Mouse (Mus musculus) ES-E14 (cell line): ENCODE measurements around the gene Cmtm3. TPM values are rescaled to one million over a fixed set of nuclear protein-coding genes. Genes with fewer than 3 reads are reported as not detected.

ENCODE experiments used
- DNase-seq: peaks from one replicate; pipeline ENCODE4 v3.0.0-alpha.2; 2013; ENCODE audit warnings: low read depth, low spot score
- H3K27ac ChIP-seq: 2 replicates; pipeline ENCODE4 v1.5.1; 2012; ENCODE audit warnings: low read depth, mild to moderate bottlenecking, low read length, moderate library complexity, mixed read lengths; ENCODE audit not compliant: poor library complexity, insufficient read depth, severe bottlenecking
- H3K36me3 ChIP-seq: 2 replicates; pipeline ENCODE4 v1.6.1; 2012; ENCODE audit warnings: mild to moderate bottlenecking, low read length, moderate library complexity, mixed read lengths; ENCODE audit not compliant: control insufficient read depth, poor library complexity, insufficient read depth, severe bottlenecking
- H3K4me1 ChIP-seq, 2 experiments: fragments of 150-350 bp in 1 of 2; sonication (generic) in 1 of 2; 2 replicates each; pipeline ENCODE4 v1.6.1; 2012; ENCODE audit warnings: low read length in 2 of 2, mild to moderate bottlenecking in 1 of 2, mixed read lengths in 1 of 2; ENCODE audit not compliant: control insufficient read depth in 2 of 2, insufficient read depth in 2 of 2, poor library complexity in 1 of 2
- H3K4me3 ChIP-seq, 2 experiments: fragments of 150-350 bp in 1 of 2; sonication (generic) in 1 of 2; 2 replicates each; pipeline ENCODE4 v1.5.1; 2012; ENCODE audit warnings: low read length in 2 of 2, low read depth in 1 of 2, mild to moderate bottlenecking in 1 of 2, mixed read lengths in 1 of 2; ENCODE audit not compliant: insufficient read depth in 1 of 2, poor library complexity in 1 of 2, severe bottlenecking in 1 of 2
- H3K9ac ChIP-seq: 2 replicates; pipeline ENCODE4 v1.6.1; 2012; ENCODE audit warnings: low read depth, mild to moderate bottlenecking, low read length, mixed read lengths; ENCODE audit not compliant: poor library complexity, insufficient read depth, severe bottlenecking
- H3K9me3 ChIP-seq: fragments of 150-350 bp; sonication (generic); 2 replicates; pipeline ENCODE4 v1.6.1; 2012; ENCODE audit warnings: low read depth, mild to moderate bottlenecking, low read length; ENCODE audit not compliant: control insufficient read depth, insufficient read depth
- CHD2 ChIP-seq: IDR thresholded peaks from 2 replicates; pipeline ENCODE4 v1.6.1; 2014; ENCODE audit warnings: mild to moderate bottlenecking, low read depth, low read length, inconsistent platforms
- HCFC1 ChIP-seq: IDR thresholded peaks from 2 replicates; pipeline ENCODE4 v1.6.1; 2012; ENCODE audit warnings: low read length, inconsistent platforms, borderline replicate concordance; ENCODE audit not compliant: insufficient read depth
- MAFK ChIP-seq: IDR thresholded peaks from 2 replicates; pipeline ENCODE4 v1.6.1; 2014; ENCODE audit warnings: mild to moderate bottlenecking, low read depth, low read length, inconsistent platforms; ENCODE audit not compliant: insufficient read depth
- ZC3H11A ChIP-seq: IDR thresholded peaks from 2 replicates; pipeline ENCODE4 v1.6.1; 2012; ENCODE audit warnings: low read depth, mild to moderate bottlenecking, inconsistent platforms, low read length, borderline replicate concordance
- ZNF384 ChIP-seq: IDR thresholded peaks from 2 replicates; pipeline ENCODE4 v1.6.1; 2012; ENCODE audit warnings: low read depth, low read length, inconsistent platforms
- in situ Hi-C, 2 experiments: fragments of 600-800 bp; cut with MboI; formaldehyde crosslinking; loops; one replicate each; pipeline ENCODE4 v1.15.1; 2025; ENCODE audit warnings: low sequenced_read_pairs in 2 of 2, inconsistent platforms in 1 of 2; ENCODE audit not compliant: unreplicated experiment in 2 of 2
- total RNA-seq: library from RNA; depleted of rRNA; stranded (reverse); fragments of 300-350 nt; gene quantifications from 2 replicates; pipeline ENCODE4 v1.2.3, GENCODE M21; 2012

The Cmtm3 gene
- total RNA-seq, 1 experiment, result 12.6 TPM

DNA sequence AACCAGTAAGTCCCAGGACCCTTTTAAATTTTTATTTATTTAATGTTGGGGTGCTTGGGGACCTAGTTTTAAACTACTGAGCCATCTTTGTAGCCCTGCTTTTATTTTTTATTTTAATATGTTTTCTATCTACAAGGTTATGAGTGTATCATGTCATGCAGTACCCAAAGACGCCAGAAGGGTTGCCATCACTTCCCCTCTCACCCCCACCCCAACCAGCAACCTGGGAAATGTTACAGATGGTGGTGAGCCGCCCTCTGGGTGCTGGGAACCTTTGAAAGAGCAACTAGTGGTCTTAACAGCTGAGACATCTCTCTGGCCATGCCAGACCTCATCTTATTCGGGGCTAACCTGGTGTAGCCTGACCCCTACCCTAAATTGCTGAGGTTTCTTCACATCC, 1.3 kb upstream of the Cmtm3 start:
- H3K9me3 ChIP-seq, result no peaks in the 10 kb centered on the region
- in situ Hi-C loops, result no loop called here
- no peak for DNase-seq
- peaks cover 0 to 13% of the 10 kb centered on the region in 2 experiments; a peak in 2 of 4 replicates for H3K4me1 ChIP-seq
- H3K27ac ChIP-seq, result no peak overlapping the region
- no peaks in the 10 kb centered on the region for H3K36me3 ChIP-seq
- no peak overlapping the region for H3K4me3 ChIP-seq
- H3K9ac ChIP-seq, result no peak overlapping the region
- TF ChIP-seq HCFC1 (no peak), CHD2 (no peak), ZC3H11A (no peak), MAFK (no peak), ZNF384 (no peak)

DNA sequence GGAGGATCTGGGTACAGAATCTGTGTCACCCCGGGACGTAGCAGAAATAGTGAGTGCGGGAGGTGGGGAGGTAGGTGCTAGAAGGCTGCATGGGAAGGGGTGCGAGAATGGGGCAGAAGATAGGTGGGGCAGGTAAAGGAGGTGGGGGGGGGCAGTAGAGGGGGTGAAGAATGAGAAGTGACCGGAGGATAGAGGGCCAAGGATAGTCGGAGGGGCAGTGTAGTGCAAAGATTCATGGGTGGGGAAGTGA, 698 bp downstream of the Cmtm3 start:
- no peak overlapping the region for H3K27ac ChIP-seq
- no peak for DNase-seq
- in situ Hi-C loops, result no loop called here

DNA sequence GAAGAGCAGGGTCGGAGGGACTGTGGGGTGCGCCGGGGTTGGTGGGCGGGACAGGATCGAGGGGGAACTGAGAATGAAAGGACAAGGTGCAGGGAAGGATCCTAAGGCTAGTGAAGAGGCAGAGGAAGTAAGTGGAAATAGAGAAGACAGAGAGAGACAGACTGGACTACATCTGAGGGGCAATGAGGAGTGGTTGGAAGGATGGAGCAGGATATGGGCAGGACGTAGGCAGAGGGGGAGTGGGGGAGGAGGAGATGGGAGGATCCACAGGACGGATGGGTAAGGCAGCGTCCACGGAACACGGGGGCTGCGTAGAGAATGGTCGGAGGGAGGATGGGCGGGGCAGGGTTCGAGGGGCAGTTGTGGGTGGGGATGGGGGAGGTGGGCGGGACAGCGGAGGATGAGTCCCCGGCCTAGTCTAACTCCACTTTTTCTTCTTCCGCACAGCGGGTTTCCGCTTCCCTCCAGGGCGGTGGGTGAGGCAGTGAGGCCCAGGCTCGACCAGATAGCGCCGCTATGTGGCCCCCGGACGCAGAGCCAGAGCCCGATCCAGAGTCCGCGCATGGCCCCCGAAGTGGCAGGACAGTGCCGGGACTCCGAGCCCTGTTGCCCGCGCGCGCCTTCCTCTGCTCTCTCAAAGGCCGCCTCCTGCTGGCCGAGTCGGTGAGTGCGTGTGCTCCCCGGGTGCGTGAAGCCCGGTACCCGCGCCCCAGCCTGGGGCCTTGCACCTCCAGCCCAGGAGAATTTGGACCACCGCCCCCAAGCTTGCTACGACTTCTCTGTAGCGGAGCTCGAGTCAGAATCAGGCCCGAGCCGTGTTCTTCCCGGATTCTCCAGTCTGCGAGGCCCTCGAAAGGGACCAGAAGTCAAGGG, 1.3 kb downstream of the Cmtm3 start:
- DNase-seq, result peak; percentile 53
- Histone ChIP-seq H3K4me1 (peaks cover 0 to 13% of the 10 kb centered on the region in 2 experiments; a peak in 2 of 4 replicates), H3K9ac (peak overlapping the region; percentile 63), H3K27ac (no peak overlapping the region), H3K36me3 (no peaks in the 10 kb centered on the region), H3K9me3 (no peaks in the 10 kb centered on the region), H3K4me3 (peak overlapping the region; percentile 59 to 72)
- in situ Hi-C loops, result no loop called here
- TF ChIP-seq ZNF384, result no peak
- TF ChIP-seq CHD2, result no peak
- no peak for TF ChIP-seq MAFK
- peak; percentile 32; the same call in 1 of the 2 replicates for TF ChIP-seq HCFC1
- TF ChIP-seq ZC3H11A, result 0 out of 2 replicates have a peak, but pooled peaks have one; percentile 11

More for the DNA sequence above, 698 bp downstream of the Cmtm3 start:
- Histone ChIP-seq H3K4me1 (peaks cover 0 to 13% of the 10 kb centered on the region in 2 experiments; a peak in 2 of 4 replicates), H3K36me3 (no peaks in the 10 kb centered on the region), H3K9ac (no peak overlapping the region), H3K4me3 (peak overlapping the region; percentile 59 to 72), H3K9me3 (no peaks in the 10 kb centered on the region)
- no peak for TF ChIP-seq ZNF384

DNA sequence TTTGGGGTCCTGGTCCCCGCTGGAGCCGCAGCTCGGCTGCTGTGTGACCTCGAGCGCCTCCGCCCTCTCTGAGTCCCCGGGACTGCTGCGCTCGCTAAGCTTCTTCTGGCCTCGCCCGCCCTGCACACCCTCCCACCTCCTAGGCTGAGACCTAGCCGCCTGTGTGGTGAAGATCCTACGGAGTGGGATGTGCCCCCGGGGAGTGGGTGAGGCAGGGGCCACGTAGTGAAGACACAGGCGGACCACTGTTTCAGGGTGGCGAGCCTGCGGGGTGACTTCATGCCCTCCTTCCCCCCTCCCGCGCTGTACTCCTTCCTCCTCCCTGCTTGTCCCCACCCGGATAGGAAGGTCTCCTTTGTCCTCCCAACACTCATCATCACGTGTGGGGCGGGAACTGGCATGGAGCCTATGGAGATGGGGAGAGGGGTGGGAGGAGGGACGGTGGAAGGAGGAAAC, 1.9 kb downstream of the Cmtm3 start:
- H3K36me3 ChIP-seq, result no peaks in the 10 kb centered on the region
- H3K9me3 ChIP-seq, result no peaks in the 10 kb centered on the region
- in situ Hi-C loops, result no loop called here
- H3K9ac ChIP-seq, result peak overlapping the region; percentile 63
- DNase-seq, result peak; percentile 69
- H3K4me1 ChIP-seq, result peaks cover 0 to 13% of the 10 kb centered on the region in 2 experiments; a peak in 2 of 4 replicates
- no peak overlapping the region for H3K27ac ChIP-seq
- TF ChIP-seq HCFC1, result no peak
- TF ChIP-seq ZNF384, result no peak
- TF ChIP-seq CHD2, result no peak
- TF ChIP-seq MAFK, result no peak
- TF ChIP-seq ZC3H11A, result no peak
- H3K4me3 ChIP-seq, result peak overlapping the region; percentile 59 to 72
